8 mouse cellular contexts compared by ENCODE assay signal in the genomic region with DNA sequence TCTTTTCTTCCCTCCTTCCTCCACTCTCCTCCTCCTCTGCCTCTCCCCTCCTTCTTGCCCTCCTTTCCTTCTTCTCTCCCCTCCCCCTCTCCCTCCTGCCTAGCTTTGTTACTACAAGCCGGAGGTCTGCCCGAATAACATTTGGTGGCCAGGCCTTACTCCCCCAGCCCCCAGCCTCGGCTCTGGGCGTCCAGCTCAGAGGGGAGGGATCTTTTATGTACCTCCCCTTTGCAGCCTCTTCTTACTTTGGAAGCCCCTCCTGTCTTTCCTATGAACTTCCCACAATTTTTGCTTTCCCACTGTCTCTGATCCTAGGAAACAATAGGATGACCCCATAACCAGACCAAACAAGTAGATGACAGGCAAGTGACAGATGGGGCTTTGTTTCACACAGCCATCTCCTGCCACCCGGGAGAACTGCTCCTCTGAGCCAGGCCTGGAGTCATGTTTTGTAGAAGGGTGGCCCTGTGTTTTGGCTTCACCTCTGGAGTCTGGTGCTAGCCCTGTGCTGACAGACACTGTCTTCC. TPM values are rescaled to one million over a fixed set of nuclear protein-coding genes. Genes with fewer than 3 reads are reported as not detected.
DNase-seq lines count a peak whose midpoint lies in the region; ATAC-seq and TF ChIP-seq lines count a peak whose summit lies in the region.

No protein-coding gene starts in this region.

- peak; percentile 25; the same call in 1 of the 2 replicates for ATAC-seq in kidney, embryonic 16.5 days (ENCODE audit: low FRiP score, low TSS enrichment)
- no peak for ATAC-seq in hindbrain, embryonic 16.5 days

- peaks cover 82% of the 10 kb centered on the region for H3K79me2 ChIP-seq in myocyte (ENCODE audit: control insufficient read depth, insufficient read depth)

- H3K4me2 ChIP-seq in kidney, embryonic 16.5 days (replicated peaks; ENCODE audit: low read depth, low read length): no peak overlapping the region; the same call in 1 of the 2 replicates
- H3K4me2 ChIP-seq in hindbrain, embryonic 16.5 days (ENCODE audit: low read length): no peak overlapping the region
- peak overlapping the region; percentile 67 for H3K4me2 ChIP-seq in myocyte (ENCODE audit: low read depth)

- 12% methylated on average over 5 of the region's 5 CpGs for WGBS in kidney, embryonic 16.5 days
- WGBS in hindbrain, embryonic 16.5 days: 4% methylated on average over 5 of the region's 5 CpGs

- H3K9ac ChIP-seq in kidney, embryonic 16.5 days (replicated peaks; ENCODE audit: low read length): peak overlapping the region; percentile 42; the same call in 1 of the 2 replicates
- no peak overlapping the region for H3K9ac ChIP-seq in hindbrain, embryonic 16.5 days (ENCODE audit: low read depth, low read length)

- H3K27ac ChIP-seq in kidney, embryonic 16.5 days (ENCODE audit: low read length): peak overlapping the region; percentile 71
- H3K27ac ChIP-seq in cortical plate, adult 2 months (ENCODE audit: insufficient read depth, low read length): peak overlapping the region; percentile 82
- peak overlapping the region; percentile 66 for H3K27ac ChIP-seq in hindbrain, embryonic 16.5 days (ENCODE audit: low read depth, low read length)

- H3K4me3 ChIP-seq in kidney, embryonic 16.5 days (ENCODE audit: low read length): no peak overlapping the region
- H3K4me3 ChIP-seq in cortical plate, adult 2 months (ENCODE audit: insufficient read depth, low read length): no peak overlapping the region
- H3K4me3 ChIP-seq in hindbrain, embryonic 16.5 days (ENCODE audit: low read length): no peak overlapping the region
- no peak overlapping the region for H3K4me3 ChIP-seq in myocyte

- peaks cover 35% of the 10 kb centered on the region for H3K4me1 ChIP-seq in kidney, embryonic 16.5 days (ENCODE audit: insufficient read depth, low read length)
- peaks cover 10% of the 10 kb centered on the region for H3K4me1 ChIP-seq in cortical plate, adult 2 months (ENCODE audit: control insufficient read depth, insufficient read depth, low read length)
- peaks cover 34% of the 10 kb centered on the region for H3K4me1 ChIP-seq in hindbrain, embryonic 16.5 days (ENCODE audit: control insufficient read depth, insufficient read depth, low read depth, low read length)

- TF ChIP-seq CTCF in cortical plate, adult 2 months (IDR thresholded peaks at IDR 0.05; ENCODE audit: extremely low read depth, insufficient read depth, low read length): no peak

- DNase-seq in kidney, postnatal 25 days: no peak
- no peak for DNase-seq in c-Kit-positive CD71-positive TER-119-positive erythroid progenitor cells, embryonic 14.5 days (ENCODE audit: low spot score)
- no peak for DNase-seq in urinary bladder, postnatal 4 days (ENCODE audit: low spot score in 2 of 2)
- DNase-seq in thymus, postnatal 4 days: no peak

- H3K9me3 ChIP-seq in kidney, embryonic 16.5 days (ENCODE audit: low read length): peaks cover 4% of the 10 kb centered on the region; the same call in 1 of the 2 replicates
- no peaks in the 10 kb centered on the region for H3K9me3 ChIP-seq in hindbrain, embryonic 16.5 days (ENCODE audit: control insufficient read depth, low read length)

- no peak for TF ChIP-seq POLR2A in cortical plate, adult 2 months (IDR thresholded peaks at IDR 0.05; ENCODE audit: extremely low read depth, insufficient read depth, low read length)
- TF ChIP-seq POLR2A in myocyte (IDR thresholded peaks at IDR 0.05; ENCODE audit: insufficient read length, low read depth): no peak

- H3ac ChIP-seq in myocyte (ENCODE audit: control insufficient read depth, insufficient read length): no peak overlapping the region

- no peaks in the 10 kb centered on the region for H3K27me3 ChIP-seq in kidney, embryonic 16.5 days (ENCODE audit: insufficient read depth, low read length)
- H3K27me3 ChIP-seq in hindbrain, embryonic 16.5 days (replicated peaks; ENCODE audit: control insufficient read depth, insufficient read depth, low read length): no peaks in the 10 kb centered on the region
- no peaks in the 10 kb centered on the region for H3K27me3 ChIP-seq in myocyte (ENCODE audit: control insufficient read depth, insufficient read depth, insufficient read length)

- peaks cover 12% of the 10 kb centered on the region for H3K36me3 ChIP-seq in kidney, embryonic 16.5 days (ENCODE audit: insufficient read depth, low read length)
- H3K36me3 ChIP-seq in hindbrain, embryonic 16.5 days (ENCODE audit: control insufficient read depth, insufficient read depth, low read length): peaks cover 4% of the 10 kb centered on the region; the same call in 1 of the 2 replicates
- H3K36me3 ChIP-seq in myocyte (ENCODE audit: control insufficient read depth, insufficient read depth): peaks cover 24% of the 10 kb centered on the region

TF ChIP-seq in myocyte, 11 proteins besides CTCF, POLR2A, EP300 and RAD21:
- TF ChIP-seq MAX (IDR thresholded peaks at IDR 0.05; ENCODE audit: low read depth) (no peak), REST (IDR thresholded peaks at IDR 0.05; ENCODE audit: insufficient read depth, insufficient read length) (no peak), TCF12 (IDR thresholded peaks at IDR 0.05; ENCODE audit: insufficient read depth, poor library complexity, severe bottlenecking) (no peak), MYOD1 (IDR thresholded peaks at IDR 0.05; ENCODE audit: control insufficient read depth in 1 of 3, insufficient read length in 2 of 3, low read depth in 2 of 3) (no peak), USF1 (IDR thresholded peaks at IDR 0.05; ENCODE audit: low read depth) (no peak), MYOG (IDR thresholded peaks at IDR 0.05; ENCODE audit: control insufficient read depth in 1 of 3, insufficient read depth in 1 of 3, insufficient read length in 2 of 3, low read depth in 2 of 3) (no peak), SRF (IDR thresholded peaks at IDR 0.05; ENCODE audit: control insufficient read depth, insufficient read length, low read depth) (no peak), CEBPB (IDR thresholded peaks at IDR 0.05; ENCODE audit: insufficient read depth, poor library complexity, severe bottlenecking) (no peak), TCF3 (IDR thresholded peaks at IDR 0.05; ENCODE audit: insufficient read length, low read depth) (no peak), POLR2AphosphoS2 (IDR thresholded peaks at IDR 0.05; ENCODE audit: insufficient read length, low read depth) (no peak), E2F4 (IDR thresholded peaks at IDR 0.05; ENCODE audit: insufficient read depth) (no peak)

RNA-seq across cellular contexts. Expression of a gene that starts 29.6 kb away (rescaled TPM):
- 82.9 and 96.3 TPM in 2 replicates for polyA plus RNA-seq in kidney, embryonic 16.5 days (2015; fragmentation: Nextera tagmentation; extraction: Ambion mirVana)
- polyA plus RNA-seq in cortical plate, adult 2 months (2012; rRNA removed): 94.9 and 105 TPM in 2 replicates
- 108 TPM in 2 replicates for polyA plus RNA-seq in hindbrain, embryonic 16.5 days (2015; fragmentation: Nextera tagmentation; extraction: Ambion mirVana)
- polyA plus RNA-seq in myocyte (2012; fragmentation: generic; extraction: Trizol): 98.2 TPM
